Mouse (Mus musculus) neural tube, embryonic 11.5 days (tissue): ENCODE measurements around the gene Dock9. TPM values are rescaled to one million over a fixed set of nuclear protein-coding genes. Genes with fewer than 3 reads are reported as not detected.

Experiments used
- ATAC-seq: fragments of 200-750 bp; cut with Nextera tagmentation; 2 replicates; pipeline ENCODE4 v1.8.0; 2017; ENCODE audit warnings: moderate number of reproducible peaks, mild to moderate bottlenecking, moderate TSS enrichment, moderate library complexity; ENCODE audit not compliant: insufficient read depth, low FRiP score, low TSS enrichment
- DNase-seq: peaks from one replicate; pipeline ENCODE4 v3.0.0-alpha.2; 2015; ENCODE audit warnings: low spot score
- H3K27ac ChIP-seq: fragments of 300-500 bp; sonication (generic); 2 replicates; pipeline ENCODE4 v1.5.1; 2014; ENCODE audit warnings: low read depth, mild to moderate bottlenecking, low read length
- H3K27me3 ChIP-seq: fragments of 300-500 bp; sonication (generic); 2 replicates; pipeline ENCODE4 v1.6.1; 2014; ENCODE audit warnings: mild to moderate bottlenecking, low read length, mixed read lengths; ENCODE audit not compliant: control insufficient read depth, insufficient read depth
- H3K36me3 ChIP-seq: fragments of 300-500 bp; sonication (generic); 2 replicates; pipeline ENCODE4 v1.6.1; 2014; ENCODE audit warnings: mild to moderate bottlenecking, low read length, moderate library complexity, mixed read lengths; ENCODE audit not compliant: control insufficient read depth, insufficient read depth
- H3K4me1 ChIP-seq: fragments of 300-500 bp; sonication (generic); 2 replicates; pipeline ENCODE4 v1.6.1; 2014; ENCODE audit warnings: low read length, mixed read lengths; ENCODE audit not compliant: control insufficient read depth, insufficient read depth
- H3K4me2 ChIP-seq: fragments of 300-500 bp; sonication (generic); 2 replicates; pipeline ENCODE4 v1.6.1; 2014; ENCODE audit warnings: low read depth, mild to moderate bottlenecking, moderate library complexity
- H3K4me3 ChIP-seq: fragments of 300-500 bp; sonication (generic); 2 replicates; pipeline ENCODE4 v1.5.1; 2014; ENCODE audit warnings: low read depth, low read length
- H3K9ac ChIP-seq: fragments of 300-500 bp; sonication (generic); 2 replicates; pipeline ENCODE4 v1.6.1; 2014; ENCODE audit warnings: mild to moderate bottlenecking, low read length
- H3K9me3 ChIP-seq: fragments of 300-500 bp; sonication (generic); 2 replicates; pipeline ENCODE4 v1.6.1; 2016; ENCODE audit warnings: low read length; ENCODE audit not compliant: control insufficient read depth
- WGBS: fragments of 180-500 bp; shearing (Covaris S2); extraction: QIAGEN DNeasy Blood & Tissue Kit; methylation state at CpG from one replicate; pipeline ENCODE4 v1.1.7; 2014; 5-methylcytosine and 5-hydroxymethylcytosine counted together
- polyA plus RNA-seq: library from polyadenylated mRNA; unstranded; fragments of >200 nt; fragmentation: Nextera tagmentation; extraction: Ambion mirVana; gene quantifications from 2 replicates; pipeline ENCODE4 v1.2.1, GENCODE M21; 2014

Dock9 gene
- polyA plus RNA-seq, 1 experiment from 2014 or later = 4.2 TPM

- Histone ChIP-seq H3K9ac (no peak overlapping the region), H3K4me3 (no peak overlapping the region), H3K4me1 (no peaks in the 10 kb centered on the region), H3K27ac (no peak overlapping the region), H3K36me3 (no peaks in the 10 kb centered on the region), H3K4me2 (no peak overlapping the region), H3K27me3 (no peaks in the 10 kb centered on the region), H3K9me3 (no peaks in the 10 kb centered on the region)
- 70% methylated on average over 11 of the region's 11 CpGs for WGBS
- ATAC-seq (no peak), DNase-seq (no peak)
Measured at GRCm38 (mm10) chr14:121754110-121754509, 43.5 kb downstream of the Dock9 start.

- no peak overlapping the region for H3K4me2 ChIP-seq
- no peaks in the 10 kb centered on the region for H3K4me1 ChIP-seq
- WGBS = 63% methylated on average over 19 of the region's 19 CpGs
- H3K9ac ChIP-seq = no peak overlapping the region
- no peak overlapping the region for H3K27ac ChIP-seq
- no peaks in the 10 kb centered on the region for H3K27me3 ChIP-seq
- DNase-seq (no peak), ATAC-seq (no peak)
- H3K36me3 ChIP-seq = no peaks in the 10 kb centered on the region
- H3K9me3 ChIP-seq = no peaks in the 10 kb centered on the region
- no peak overlapping the region for H3K4me3 ChIP-seq
Measured at GRCm38 (mm10) chr14:121752686-121753426, 44.8 kb downstream of the Dock9 start.

- no peaks in the 10 kb centered on the region for H3K4me1 ChIP-seq
Measured at GRCm38 (mm10) chr14:121749606-121750005, 48.0 kb downstream of the Dock9 start.

GRCm38 (mm10) chr14:121749084-121749483 lies 48.6 kb downstream of the Dock9 start:
- no peaks in the 10 kb centered on the region for H3K36me3 ChIP-seq
- no peak overlapping the region for H3K27ac ChIP-seq
- H3K9me3 ChIP-seq = no peaks in the 10 kb centered on the region
- no peak for ATAC-seq
- no peak overlapping the region for H3K4me3 ChIP-seq
- 77% methylated on average over 10 of the region's 10 CpGs for WGBS
- no peak overlapping the region for H3K9ac ChIP-seq
- no peak for DNase-seq
- no peak overlapping the region for H3K4me2 ChIP-seq
- no peaks in the 10 kb centered on the region for H3K4me1 ChIP-seq
- H3K27me3 ChIP-seq = no peaks in the 10 kb centered on the region

More at GRCm38 (mm10) chr14:121749606-121750005, 48.0 kb downstream of the Dock9 start:
- Histone ChIP-seq H3K9ac (no peak overlapping the region), H3K36me3 (no peaks in the 10 kb centered on the region), H3K4me3 (no peak overlapping the region), H3K27me3 (no peaks in the 10 kb centered on the region), H3K4me2 (no peak overlapping the region), H3K27ac (no peak overlapping the region), H3K9me3 (no peaks in the 10 kb centered on the region)
- WGBS = 81% methylated on average over 9 of the region's 9 CpGs
- DNase-seq = no peak
- ATAC-seq = no peak

GRCm38 (mm10) chr14:121747360-121747759 lies 50.3 kb downstream of the Dock9 start:
- 85% methylated on average over 7 of the region's 7 CpGs for WGBS
- ATAC-seq = no peak

GRCm38 (mm10) chr14:121743787-121744417 lies 53.7 kb downstream of the Dock9 start:
- Histone ChIP-seq H3K36me3 (no peaks in the 10 kb centered on the region), H3K9ac (no peak overlapping the region), H3K27me3 (no peaks in the 10 kb centered on the region), H3K4me2 (no peak overlapping the region), H3K4me3 (no peak overlapping the region), H3K27ac (no peak overlapping the region), H3K4me1 (0 out of 2 replicates have a peak, but pooled peaks cover 2% of the 10 kb centered on the region), H3K9me3 (no peaks in the 10 kb centered on the region)
- no peak for ATAC-seq
- DNase-seq = no peak
- WGBS = 56% methylated on average over 9 of the region's 9 CpGs

More at GRCm38 (mm10) chr14:121747360-121747759, 50.3 kb downstream of the Dock9 start:
- Histone ChIP-seq H3K9ac (no peak overlapping the region), H3K4me1 (0 out of 2 replicates have a peak, but pooled peaks cover 2% of the 10 kb centered on the region), H3K27me3 (no peaks in the 10 kb centered on the region), H3K27ac (no peak overlapping the region), H3K4me3 (no peak overlapping the region), H3K4me2 (no peak overlapping the region), H3K9me3 (no peaks in the 10 kb centered on the region), H3K36me3 (no peaks in the 10 kb centered on the region)
- no peak for DNase-seq

- WGBS = 76% methylated on average over 24 of the region's 24 CpGs
- no peak for DNase-seq
- H3K9me3 ChIP-seq = no peaks in the 10 kb centered on the region
- no peaks in the 10 kb centered on the region for H3K36me3 ChIP-seq
- no peak overlapping the region for H3K27ac ChIP-seq
- H3K9ac ChIP-seq = no peak overlapping the region
- no peaks in the 10 kb centered on the region for H3K27me3 ChIP-seq
- ATAC-seq = no peak
- H3K4me2 ChIP-seq = no peak overlapping the region
- no peak overlapping the region for H3K4me3 ChIP-seq
- H3K4me1 ChIP-seq = 0 out of 2 replicates have a peak, but pooled peaks cover 2% of the 10 kb centered on the region
Measured at GRCm38 (mm10) chr14:121738431-121739403, 58.9 kb downstream of the Dock9 start.

GRCm38 (mm10) chr14:121737277-121737676 lies 60.4 kb downstream of the Dock9 start:
- no peak overlapping the region for H3K27ac ChIP-seq
- DNase-seq = no peak
- H3K36me3 ChIP-seq = no peaks in the 10 kb centered on the region
- H3K4me3 ChIP-seq = no peak overlapping the region
- 89% methylated on average over 8 of the region's 8 CpGs for WGBS
- H3K4me1 ChIP-seq = no peaks in the 10 kb centered on the region
- H3K27me3 ChIP-seq = no peaks in the 10 kb centered on the region
- no peak for ATAC-seq
- no peak overlapping the region for H3K4me2 ChIP-seq
- no peak overlapping the region for H3K9ac ChIP-seq
- H3K9me3 ChIP-seq = no peaks in the 10 kb centered on the region
